Mouse (Mus musculus): ENCODE results near the gene Garnl3.

The Garnl3 gene

DNA sequence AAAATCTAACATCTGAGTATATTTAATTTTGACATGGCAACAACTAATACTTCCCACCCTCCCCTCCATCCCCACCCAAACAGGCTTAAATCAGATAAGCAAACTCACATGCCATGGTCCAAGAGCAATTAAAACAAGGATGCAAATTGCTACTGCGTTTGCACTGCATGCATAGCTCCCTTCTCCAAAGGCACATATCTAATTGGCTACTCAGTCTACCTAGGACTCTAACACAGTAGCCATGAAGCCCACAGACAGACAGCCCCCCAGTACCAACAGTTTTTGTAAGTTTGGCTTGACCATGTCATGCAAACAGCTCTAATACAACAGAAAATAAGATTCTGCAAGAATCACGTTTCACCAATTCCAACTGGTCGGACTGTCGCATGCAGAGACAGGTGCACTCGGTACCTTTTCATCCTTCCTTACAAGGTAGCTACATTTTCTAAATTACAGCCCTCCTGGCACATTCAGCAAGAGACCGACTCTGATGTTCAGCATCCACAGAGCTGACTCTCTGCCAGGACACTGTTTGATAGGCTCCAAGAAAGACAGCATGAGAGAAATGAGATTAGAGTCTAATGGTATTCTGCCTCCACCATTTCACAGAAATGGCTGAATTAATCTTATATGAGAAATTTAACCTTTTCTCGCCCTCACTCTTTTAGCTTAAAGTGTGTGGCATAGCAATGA is 44.6 kb downstream of the Garnl3 start:
- DNase-seq, result peak; percentile 30

DNA sequence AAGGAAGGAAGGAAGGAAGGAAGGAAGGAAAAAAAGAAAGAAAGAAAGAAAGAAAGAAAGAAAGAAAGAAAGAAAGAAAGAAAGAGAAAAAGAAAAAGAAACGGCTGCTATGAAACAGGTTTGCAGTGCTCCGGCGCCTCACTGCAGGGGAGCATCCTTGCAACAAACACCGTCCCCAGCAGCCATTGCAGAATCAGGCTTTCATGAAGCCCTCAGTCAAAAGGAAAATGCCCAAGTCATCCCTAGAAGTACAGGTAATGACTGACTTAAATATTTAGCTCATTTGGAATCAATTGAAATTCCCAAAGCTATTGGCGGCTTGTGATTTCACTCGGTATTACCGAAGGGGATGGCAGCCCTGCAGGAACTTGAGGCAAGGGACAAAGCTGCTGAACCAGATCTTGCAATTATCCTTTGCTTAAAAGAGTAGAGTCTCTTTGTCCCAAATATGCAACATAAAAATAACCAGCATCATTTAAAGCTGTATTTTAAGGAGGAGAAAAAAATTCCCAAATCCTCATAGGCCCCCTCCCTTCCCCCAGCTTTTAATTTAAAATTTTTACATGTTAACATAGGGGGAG is 45.3 kb downstream of the Garnl3 start:
- no peak for DNase-seq

- no peak for DNase-seq
These were observed 47.2 kb downstream of the Garnl3 start for GRCm38 (mm10) chr2:33084221-33084620.

DNA sequence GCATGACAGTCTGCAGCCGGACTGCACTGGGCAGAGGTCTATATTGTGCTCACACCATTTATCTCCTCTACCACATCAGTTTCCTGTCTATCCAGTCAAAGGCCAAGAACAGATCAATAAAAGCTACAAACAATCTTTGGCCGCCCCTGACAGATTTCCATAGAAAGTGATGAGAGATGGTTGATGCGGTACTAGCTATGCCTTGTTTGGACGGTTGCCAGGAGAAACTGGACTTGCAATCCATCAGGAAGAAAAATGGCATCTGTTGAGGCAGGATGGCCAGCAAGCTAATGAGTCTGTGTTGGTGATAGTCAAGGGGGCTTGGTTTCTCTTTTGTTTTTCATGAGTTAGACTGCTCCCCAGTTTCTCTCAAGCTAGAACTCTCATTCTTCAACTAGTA is 51.3 kb downstream of the Garnl3 start:
- no peak for DNase-seq

DNA sequence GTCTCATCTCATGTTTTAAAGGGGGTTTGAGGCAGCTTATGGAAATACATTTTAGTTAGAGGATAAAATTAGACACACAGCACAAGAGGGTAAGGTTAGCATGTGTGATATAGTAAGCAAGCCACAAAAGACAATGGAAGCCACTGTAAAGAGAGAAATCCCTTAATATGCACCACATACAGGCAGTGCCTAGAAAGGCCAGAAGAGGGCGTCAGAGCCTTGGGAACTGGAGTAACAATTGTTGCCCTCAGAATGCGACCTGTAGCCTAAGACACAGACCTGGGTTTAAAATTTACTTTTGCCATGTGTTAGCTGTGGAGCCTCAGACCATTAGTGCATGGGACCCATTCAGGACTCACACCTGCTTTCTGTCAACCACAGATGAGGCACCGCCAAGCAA is 54.2 kb downstream of the Garnl3 start:
- DNase-seq, result peak; percentile 40

DNA sequence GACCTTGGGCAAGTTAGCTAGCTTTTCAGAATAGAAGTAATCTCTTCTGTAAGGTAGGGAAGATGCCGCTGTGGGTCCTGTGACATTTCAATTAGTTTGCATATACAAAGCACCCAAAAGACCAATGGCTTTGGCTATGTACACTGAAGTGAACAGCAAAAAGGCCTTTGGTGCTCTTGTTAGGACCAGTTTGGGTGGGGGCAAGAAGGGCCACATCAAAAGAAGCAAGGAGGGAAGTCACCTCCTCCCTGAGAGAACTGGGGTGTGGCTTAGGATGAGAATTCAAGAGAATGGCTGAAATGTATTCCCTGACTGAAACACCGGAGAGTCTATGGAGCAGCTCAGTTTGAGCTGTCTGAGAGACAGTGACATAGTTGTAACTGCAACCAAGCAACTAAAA is 56.5 kb downstream of the Garnl3 start:
- DNase-seq, result no peak

GRCm38 (mm10) chr2:33074188-33074587 is 57.3 kb downstream of the Garnl3 start:
- no peak for DNase-seq

DNA sequence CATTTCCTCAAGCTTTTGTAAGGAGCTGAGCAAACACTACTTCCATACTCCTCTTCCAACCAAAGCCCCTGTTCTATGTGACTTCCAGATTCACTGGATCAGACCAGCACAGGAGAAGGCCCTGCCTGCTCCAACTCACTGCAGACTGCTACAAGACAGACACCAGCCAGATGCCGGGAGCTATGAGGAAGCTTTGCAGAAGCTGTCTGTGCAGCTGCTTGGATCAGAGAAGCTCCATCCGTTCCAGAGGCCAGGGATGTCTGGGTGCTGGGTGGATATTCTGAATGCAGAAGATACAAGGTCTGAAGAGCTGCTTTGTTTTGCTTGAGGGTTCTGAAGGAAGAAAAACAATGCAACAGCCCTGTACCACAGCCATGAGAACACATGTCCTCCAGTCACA is 59.1 kb downstream of the Garnl3 start:
- DNase-seq, result no peak

DNA sequence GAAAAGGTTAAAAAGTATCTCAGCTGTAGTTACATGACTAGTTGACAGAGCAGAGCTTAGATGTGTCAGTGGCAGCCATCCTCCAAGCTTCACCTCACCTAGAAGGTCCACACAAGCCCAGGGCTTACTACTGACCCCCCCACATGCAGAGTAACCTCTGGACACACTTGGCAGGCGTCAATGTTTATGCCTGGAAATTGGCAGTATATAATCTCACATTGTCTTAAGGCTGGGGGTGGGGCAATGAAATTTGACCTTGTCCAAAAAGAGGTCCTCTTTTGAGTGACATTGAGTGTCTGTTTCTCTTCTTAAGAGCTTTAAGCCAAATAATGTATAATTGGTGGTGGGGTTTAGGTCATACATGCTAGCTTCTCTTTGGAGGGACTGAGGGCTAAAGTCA is 65.8 kb downstream of the Garnl3 start:
- no peak for DNase-seq

GRCm38 (mm10) chr2:33062744-33063143 is 68.7 kb downstream of the Garnl3 start:
- DNase-seq, result no peak

DNA sequence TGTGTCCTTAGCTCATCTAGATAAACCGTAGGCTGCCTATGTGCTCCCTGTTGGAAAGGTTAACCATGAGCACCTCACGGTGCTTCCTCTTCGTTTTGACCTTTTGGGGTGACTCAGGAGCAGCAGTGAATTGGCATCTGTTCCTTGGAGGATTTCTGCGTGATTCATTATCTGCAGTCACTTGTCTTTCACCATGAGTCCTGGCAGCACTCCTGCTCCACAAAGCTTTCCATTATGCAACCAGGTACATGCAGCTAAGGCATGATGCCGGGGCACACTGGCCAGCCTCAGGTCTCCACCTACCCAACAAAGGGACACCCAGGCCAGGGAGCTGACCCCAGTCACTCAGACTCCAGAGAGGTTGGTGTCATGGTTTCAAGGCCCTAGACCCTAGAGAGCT is 72.5 kb downstream of the Garnl3 start:
- DNase-seq, result peak; percentile 57

DNA sequence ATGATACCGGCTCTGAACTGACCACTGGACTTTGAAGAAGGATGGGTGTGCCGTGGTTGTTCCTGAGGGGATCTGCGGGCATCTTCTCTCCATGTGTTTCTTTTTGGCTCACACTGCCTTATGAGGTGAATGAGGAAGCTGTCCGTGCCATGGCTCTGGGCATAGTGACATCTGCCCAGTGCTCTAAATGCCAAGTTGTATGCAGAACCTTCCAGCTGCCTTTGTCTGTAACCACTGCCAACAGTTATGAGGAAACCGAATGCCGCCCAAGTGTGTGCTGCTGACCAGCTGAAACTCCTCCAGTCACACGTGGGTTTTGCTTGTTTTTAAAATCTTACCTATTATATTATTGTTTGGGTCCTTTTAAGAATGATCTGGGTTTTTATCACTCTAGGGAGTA is 73.9 kb downstream of the Garnl3 start:
- DNase-seq, result no peak

DNA sequence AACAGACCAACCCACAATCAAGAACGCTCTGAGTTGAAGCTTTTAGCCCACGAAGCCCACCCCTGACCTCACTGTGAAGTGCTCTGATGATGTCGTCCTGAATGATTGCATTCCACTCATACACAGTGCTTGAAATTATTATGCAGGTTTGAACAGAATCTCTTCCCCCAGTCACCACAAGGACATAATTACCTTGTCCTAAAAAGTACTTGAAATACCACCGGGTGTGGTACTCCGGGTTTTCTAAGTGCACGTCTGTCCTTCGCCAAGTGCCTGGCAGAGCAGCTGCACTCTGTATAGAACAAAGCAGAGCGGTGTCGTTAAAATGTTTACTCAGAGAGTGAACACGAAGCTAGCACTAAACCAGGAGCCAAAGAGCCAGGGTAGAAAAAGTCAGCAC is 77.5 kb downstream of the Garnl3 start:
- no peak for DNase-seq

GRCm38 (mm10) chr2:33047360-33047759 is 84.1 kb downstream of the Garnl3 start:
- DNase-seq, result no peak

DNA sequence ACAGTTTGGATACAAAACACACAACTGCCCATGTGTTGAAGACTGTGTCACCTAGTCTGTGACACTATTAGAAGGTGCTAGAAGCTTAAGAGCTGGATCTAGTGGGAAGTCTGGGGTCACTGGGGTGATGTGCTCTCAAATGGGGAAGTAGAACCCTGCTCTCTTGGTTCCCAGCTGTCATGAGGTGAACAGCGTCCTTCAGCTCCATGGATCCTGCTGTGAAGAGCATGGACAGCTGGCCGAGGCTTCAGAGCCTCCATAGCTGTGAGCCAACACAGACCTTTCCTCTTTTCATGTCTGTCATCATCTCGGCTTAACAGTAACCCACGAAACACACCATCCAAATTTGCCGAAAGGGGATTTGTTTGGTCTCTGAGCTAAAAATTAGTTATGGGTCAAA is 84.5 kb downstream of the Garnl3 start:
- no peak for DNase-seq

DNA sequence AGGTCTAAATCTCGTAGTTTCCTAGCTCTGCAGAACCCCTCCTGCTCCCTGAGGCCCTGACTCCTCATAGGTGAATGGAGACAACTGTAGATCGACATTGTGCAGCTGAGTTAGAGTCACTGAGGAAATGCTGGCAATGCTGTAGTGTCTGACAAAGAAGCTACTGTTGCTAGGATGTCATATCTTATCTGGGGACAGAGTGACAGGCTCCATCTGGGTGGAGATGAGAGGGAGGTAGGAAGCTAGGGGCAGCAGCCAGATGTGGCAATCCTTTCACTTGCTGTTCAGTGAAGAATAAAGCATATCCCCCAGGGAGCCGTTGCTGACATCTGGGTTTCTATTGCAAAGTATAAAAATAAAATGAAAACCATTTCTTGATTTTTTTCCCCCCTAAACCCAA is 85.6 kb downstream of the Garnl3 start:
- DNase-seq, result no peak

DNA sequence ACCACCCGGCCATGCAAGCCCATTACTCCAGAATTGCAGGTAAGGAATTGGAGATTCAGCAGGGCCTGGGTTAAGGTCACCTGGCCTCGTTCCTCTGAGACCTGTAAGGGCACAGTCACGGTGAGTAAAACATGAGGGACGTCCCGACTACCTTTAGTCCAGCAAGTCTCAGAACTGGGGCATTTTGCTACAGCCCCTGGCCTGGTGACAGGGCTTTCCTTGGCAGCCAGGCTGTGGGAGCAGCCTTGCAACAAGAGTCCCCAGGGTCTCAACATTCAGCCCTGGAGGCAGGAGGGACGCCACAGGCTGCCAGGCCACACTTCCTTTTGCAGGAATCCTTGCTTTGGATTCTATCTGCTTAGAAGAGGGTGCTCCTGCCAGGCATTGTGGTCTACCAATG is 88.7 kb downstream of the Garnl3 start:
- DNase-seq, result no peak

GRCm38 (mm10) chr2:33041571-33041970 is 89.9 kb downstream of the Garnl3 start:
- no peak for DNase-seq

DNA sequence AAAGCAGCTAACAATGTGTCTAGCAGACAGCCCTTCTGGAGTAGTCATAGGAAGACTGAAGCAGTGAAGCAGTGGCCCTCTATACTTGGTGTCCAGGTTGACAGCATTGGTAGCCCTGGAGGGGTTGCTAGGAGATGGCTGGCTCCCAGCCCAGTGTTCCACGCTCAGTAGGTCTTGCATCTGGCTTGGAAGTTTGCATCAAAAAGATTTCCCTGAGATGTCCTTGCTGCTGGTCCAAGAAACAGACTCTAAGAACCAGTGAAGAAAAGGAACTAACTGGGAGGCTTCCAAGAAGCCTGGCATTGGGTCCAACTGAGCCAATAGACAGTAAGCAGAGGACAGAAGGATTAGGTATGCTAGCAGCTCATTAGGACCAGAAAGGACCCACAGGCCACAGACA is 94.0 kb downstream of the Garnl3 start:
- no peak for DNase-seq

DNA sequence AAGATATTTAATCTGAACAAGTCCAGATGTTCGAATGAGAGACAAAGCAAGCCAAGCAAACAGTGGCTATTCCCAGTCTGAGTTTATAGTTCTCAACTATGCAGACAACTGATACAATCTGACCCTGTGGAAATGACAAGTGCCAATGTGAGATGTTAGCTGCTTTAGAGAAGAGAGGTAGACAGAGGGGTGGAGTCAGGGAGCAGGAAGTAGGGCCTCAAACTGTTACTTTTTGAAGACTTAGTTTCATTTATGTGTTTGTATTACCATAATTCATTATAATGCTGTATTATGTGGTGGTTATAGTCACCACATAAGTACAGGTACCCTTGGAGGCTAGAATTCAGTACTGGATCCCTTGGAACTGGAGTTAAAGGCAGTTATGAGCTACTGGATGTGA is 96.2 kb downstream of the Garnl3 start:
- DNase-seq, result no peak

DNA sequence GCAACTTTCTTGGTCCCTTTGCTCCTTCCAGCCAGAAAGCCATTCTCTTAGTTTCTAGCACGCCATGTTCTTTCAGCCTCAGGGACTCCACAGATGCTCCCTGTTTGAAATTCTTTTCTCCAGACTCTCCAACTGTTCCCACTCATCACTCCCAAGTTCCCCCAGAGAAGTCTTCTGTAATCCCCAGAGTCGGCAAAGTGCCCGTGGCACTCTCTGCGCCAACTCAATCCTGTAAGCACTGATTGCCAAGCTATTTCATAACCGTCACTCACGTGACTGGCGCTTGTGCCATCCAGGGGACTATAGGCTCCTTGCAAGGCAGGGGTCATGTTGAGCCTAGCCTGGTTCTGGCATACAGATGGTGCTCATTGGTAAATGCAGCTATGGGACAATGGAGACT is 98.2 kb downstream of the Garnl3 start:
- peak; percentile 49 for DNase-seq

GRCm38 (mm10) chr2:33032391-33033062 is 98.9 kb downstream of the Garnl3 start:
- DNase-seq, result no peak

DNA sequence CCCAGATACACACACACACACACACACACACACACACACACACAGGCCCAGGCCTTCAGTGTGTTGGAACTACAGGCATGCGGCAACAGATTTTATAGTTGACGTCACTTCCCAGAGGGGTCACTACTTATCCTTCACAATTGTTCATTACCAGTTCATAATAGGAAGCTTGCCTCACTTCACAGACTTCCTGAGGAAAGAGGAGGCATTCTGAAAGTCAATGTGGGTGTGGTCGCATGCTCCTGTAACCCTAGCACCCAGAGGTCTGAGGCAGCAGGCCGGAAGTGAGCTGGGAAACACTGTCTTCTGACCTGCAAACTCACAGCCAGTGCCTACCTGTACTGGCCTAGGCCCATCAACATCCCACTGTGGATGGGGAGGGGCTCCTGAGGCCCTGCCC is 106.4 kb downstream of the Garnl3 start:
- DNase-seq, result no peak

DNA sequence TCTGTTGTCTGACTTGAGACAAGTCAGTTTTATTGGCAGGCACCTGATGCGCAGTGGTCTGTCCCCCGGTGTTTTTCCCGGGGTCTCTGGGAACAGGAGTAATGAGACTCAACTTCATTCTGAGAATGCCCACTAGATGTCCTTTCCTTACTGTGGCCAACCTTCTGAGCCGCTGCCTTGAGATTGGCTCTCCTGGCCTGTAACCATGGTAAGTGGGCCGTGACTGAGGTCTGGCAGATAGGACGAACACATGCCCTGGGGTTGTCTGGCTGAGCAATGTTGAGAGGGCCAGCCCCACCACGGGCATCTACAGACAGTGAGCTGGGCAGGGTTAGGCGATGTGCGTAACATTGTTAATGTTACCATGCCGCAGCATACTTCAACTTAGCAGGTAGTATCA is 106.9 kb downstream of the Garnl3 start:
- no peak for DNase-seq

DNA sequence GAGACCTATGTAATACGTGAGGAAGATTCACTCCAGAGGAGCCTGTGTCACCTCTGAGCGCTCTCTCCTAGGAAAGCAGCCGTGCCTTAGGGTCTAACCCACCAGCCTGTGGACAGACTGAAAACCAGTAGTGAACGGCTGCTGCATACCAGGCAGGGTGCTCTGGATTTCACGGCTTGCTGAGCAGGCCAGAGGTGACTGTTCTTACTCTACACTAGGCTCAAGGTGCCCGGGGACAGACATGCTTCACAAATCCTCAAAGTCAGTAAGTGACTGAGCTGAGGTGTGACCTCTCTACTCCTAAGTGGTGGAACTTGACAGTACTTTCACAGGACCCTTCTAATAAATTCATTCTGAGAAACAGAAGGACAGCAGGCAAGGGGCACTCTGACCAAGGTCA is 108.6 kb downstream of the Garnl3 start:
- DNase-seq, result no peak
